Mouse (Mus musculus): ENCODE results near the gene Gm7970.
"Not testable (repeated sequence)": the region's sequence is repeated elsewhere in the genome, so short reads cannot be mapped to it uniquely, and the experiment has no call there.

Gm7970 gene

GRCm38 (mm10) chr14:41555483-41555882, at the start of gene Gm7970:
Gene Gm7970 (minus strand): TSS chr14:41555583.
- not testable (repeated sequence) for DNase-seq

GRCm38 (mm10) chr14:41600935-41601334, 45.6 kb upstream of the Gm7970 start:
- not testable (repeated sequence) for DNase-seq

- DNase-seq: not testable (repeated sequence)
Observed at GRCm38 (mm10) chr14:41586346-41586745, 31.0 kb upstream of the Gm7970 start.

- not testable (repeated sequence) for DNase-seq
Observed at GRCm38 (mm10) chr14:41572911-41573310, 17.5 kb upstream of the Gm7970 start, which contains the start of gene 1700049E17Rik2. Gene 1700049E17Rik2 (plus strand): TSS chr14:41573211.

- not testable (repeated sequence) for DNase-seq
Observed at GRCm38 (mm10) chr14:41524695-41525094, 30.7 kb downstream of the Gm7970 start.

GRCm38 (mm10) chr14:41520683-41521082, 34.7 kb downstream of the Gm7970 start:
- not testable (repeated sequence) for DNase-seq

All from cerebellum, adult 9-11 months (tissue).